Mouse (Mus musculus): Measurements from ENCODE around the gene Gna13.

Gna13 gene

DNA sequence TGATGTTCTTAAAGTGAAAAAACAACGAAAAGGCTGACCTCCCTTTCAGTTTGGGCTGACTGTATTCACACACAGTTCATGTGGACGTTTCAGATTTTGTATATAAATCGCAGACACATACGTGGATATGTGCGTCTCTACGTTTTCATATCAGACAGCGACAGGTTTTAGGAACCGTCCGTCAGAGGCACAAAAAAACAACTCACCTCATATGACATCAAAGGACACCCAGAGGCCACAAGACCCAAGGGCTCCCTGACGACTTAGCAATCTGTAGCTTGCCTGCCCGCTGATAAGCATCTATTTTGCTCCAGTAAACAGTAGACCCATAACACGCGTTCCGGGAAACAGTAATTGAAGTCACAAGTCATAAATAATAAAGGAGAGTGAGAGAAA lies 57.9 kb downstream of the Gna13 start:
- no peak for DNase-seq (ENCODE audit: extremely low spot score, low read depth, low spot score)

DNA sequence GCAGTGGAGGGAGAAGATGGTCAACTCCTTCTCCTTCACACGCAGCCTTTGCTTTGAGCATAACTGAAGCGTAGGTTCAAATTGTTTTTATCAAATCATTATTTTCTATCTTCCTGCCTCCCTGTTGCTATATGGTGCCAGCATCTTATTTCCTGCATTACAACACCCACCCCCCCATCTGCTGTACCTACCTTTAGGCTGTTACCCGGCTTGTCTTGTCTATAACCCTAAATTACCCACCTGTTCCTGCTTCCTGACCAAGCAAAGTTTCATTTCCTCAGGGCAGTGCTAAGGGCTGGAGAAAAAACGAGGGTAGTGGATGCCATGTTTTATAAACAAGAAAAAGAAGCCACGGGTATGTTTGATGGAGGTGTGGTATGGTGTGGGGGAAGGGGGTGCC lies 58.6 kb downstream of the Gna13 start:
- DNase-seq (ENCODE audit: extremely low spot score, low read depth, low spot score) = no peak

DNA sequence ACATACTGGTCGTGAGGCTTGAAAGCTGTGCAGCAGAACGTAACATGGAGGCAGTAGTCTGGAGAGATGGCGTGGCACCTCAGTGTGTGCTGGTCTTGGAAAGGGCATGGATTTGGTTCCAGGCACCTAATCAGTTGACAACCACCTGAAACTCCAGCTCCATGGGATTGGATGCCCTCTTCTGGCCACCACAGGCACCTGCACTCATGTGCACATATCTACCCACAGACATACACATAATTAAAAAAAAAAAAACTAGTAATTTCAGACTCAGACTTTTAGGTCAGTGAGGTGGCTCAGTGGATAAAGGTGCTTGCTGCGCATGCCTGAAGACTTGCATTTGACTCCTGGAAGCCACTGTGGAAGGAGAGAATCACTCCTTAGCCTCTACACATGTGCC lies 59.6 kb downstream of the Gna13 start:
- no peak for DNase-seq (ENCODE audit: extremely low spot score, low read depth, low spot score)

GRCm38 (mm10) chr11:109423294-109423693 lies 60.7 kb downstream of the Gna13 start:
- no peak for DNase-seq (ENCODE audit: extremely low spot score, low read depth, low spot score)

DNA sequence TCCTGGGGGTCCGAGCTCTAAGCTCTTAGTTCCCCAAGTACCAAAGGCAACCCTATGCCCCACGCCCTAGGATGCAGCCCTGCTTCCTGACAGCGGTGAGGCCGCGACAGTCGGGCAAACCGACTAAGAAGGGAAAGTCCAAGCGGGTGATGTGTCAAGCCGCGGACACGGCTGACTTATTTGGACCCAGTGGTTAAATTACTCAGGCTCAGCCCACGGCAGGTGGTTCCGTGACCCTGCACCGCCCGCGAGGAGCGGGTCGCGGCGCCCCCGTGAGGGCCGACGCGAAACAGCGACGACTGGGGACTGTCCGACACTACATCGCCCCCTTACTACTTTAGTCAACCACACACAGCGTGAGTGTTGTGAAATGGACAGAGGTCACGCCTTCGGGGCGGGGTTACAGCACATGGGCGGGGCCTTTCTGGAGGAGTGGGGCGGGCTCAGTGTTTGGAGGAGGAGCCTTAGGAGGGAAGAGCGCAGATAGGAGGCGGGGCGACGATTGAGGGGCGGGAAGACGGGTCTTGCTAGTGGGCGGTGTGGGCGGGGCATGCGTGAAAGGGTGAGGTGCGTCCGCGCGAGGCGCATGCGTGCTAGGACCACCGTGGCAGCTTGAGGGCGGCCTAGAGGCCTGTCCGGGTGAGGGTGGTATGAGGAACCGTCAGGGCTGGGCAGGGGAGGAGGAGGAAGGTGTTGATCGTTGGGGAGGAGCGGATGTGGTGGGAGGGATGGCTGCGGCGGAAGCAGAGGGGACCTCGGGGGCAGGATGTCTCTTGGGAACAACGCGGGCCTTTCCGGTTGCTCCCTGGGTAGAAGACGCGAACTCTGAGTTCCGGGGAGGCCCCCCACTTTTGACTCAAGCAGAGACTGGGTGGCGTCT lies 63.0 kb downstream of the Gna13 start, which contains the start of gene Amz2:
Amz2 (plus strand) TSS at position 555 of the 880 bp plus-strand sequence.
- DNase-seq (ENCODE audit: extremely low spot score, low read depth, low spot score) = peak; percentile 94

DNA sequence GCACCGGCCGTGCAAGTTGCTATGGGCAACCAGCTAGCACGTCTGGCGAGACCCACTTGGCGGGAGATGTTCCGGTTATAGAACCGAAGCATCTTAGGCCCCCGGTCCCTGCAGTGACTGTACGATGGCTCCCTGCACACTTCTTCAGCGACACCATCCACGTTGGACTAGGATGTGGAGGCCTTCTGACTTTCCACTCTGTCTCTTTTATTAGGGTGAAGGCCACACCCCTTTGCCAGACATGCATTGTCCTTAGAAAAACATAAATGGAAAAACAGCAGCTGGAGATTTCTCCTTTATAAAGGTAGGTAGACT lies 63.6 kb downstream of the Gna13 start:
- DNase-seq (ENCODE audit: extremely low spot score, low read depth, low spot score) = no peak

DNA sequence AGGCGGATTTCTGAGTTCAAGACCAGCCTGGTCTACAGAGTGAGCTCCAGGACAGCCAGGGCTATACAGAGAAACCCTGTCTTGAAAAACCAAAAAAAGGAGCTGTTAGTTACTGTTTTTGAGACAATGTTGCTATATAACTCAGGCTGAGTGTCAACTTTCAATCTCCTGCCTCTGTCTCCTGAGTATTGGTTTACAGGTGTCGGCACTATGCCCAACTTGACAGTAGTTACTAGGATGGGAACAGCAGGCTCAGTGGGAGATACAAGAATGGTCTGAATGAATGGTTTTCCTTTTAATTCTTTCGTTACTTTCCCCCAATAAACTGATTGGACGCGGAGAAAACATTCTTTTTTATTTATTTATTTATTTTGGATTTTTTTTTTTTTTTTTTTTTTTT lies 64.7 kb downstream of the Gna13 start:
- no peak for DNase-seq (ENCODE audit: extremely low spot score, low read depth, low spot score)

GRCm38 (mm10) chr11:109434233-109434798 lies 71.7 kb downstream of the Gna13 start:
- DNase-seq (ENCODE audit: extremely low spot score, low read depth, low spot score) = no peak

DNA sequence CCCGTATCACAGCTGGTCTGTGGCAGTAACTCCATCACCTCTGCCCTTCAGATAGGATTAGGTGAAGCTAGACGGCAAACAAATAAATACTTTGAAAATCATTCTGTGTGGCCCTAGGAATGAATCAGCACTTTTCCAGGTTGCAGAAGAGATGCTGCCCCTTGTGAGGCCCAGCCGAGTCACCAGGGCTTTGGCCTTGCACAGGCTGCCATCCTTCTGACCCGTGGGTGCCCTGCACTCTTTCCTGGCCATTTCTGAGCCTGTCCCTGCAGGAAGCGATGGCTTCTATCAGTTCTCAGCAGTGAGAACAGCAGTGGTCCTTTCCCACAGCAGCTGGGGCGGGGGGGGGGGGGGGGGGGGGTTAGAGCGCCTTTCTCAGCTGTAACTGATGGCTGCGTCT lies 74.3 kb downstream of the Gna13 start:
- DNase-seq (ENCODE audit: extremely low spot score, low read depth, low spot score) = no peak

DNA sequence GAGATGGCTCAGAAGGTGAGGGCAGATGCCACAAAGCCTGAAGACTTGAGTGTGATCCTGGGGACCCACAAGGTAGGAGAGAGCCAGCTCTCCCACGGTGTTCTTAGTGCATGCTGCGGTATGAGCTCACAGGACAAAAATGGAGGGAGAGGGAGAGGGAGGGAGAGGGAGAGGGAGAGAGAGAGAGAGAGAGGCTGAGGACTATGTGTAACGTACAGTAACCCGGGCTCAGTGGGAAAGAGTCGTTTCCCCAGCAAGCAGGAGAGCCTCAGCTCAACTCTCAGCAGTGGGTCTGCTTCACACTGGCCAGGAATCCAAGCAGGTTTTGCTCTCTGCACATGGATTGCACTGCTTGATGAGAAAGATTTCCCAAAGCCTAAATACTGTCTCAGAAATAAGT lies 76.6 kb downstream of the Gna13 start:
- DNase-seq (ENCODE audit: extremely low spot score, low read depth, low spot score) = no peak

DNA sequence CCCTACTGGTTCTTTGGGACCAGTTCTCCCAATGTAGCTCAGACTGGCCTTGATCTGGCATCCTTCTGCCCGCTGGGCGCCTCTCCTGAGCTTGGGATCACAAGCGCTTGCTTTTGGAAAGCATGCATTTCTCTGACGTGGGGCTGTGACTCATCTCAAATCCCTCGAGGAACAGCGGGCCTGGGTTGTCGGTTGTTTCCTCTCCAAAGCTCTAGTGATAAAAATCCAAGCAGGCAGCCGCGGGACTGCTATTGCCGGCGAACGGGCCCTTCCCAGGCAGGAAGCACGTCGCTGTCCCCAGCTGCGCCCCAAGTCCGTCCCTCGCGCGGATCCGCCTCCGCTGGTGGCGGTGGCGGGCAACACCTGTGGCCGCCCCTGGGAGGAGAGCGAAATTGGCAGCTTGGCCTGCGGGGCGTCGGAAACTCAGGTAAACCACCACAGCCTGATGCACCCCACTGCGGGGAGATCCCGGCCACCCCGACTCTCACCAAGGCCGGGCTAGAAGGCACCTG lies 77.3 kb downstream of the Gna13 start:
- DNase-seq (ENCODE audit: extremely low spot score, low read depth, low spot score) = no peak

- no peak for DNase-seq (ENCODE audit: extremely low spot score, low read depth, low spot score)
These were observed 78.0 kb downstream of the Gna13 start for GRCm38 (mm10) chr11:109440641-109441040.

DNA sequence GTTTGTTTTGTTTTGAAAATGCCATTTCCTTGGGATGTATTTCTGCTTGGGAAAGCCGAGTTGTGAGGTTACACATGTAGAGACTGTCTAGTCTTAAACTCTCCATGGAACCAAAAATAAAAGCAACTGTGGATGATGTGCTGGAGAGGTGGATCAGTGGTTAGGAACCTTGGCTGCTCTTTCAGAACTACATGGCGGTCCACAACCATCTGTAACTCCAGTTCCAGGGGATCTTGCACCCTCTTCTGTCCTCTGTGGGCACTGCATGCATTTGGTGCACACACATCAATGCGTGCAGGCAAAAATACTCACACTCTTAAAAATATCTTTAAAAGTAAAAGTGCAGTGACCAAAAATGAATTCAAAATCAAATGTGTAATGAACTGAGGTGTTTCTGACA lies 78.5 kb downstream of the Gna13 start:
- DNase-seq (ENCODE audit: extremely low spot score, low read depth, low spot score) = no peak

DNA sequence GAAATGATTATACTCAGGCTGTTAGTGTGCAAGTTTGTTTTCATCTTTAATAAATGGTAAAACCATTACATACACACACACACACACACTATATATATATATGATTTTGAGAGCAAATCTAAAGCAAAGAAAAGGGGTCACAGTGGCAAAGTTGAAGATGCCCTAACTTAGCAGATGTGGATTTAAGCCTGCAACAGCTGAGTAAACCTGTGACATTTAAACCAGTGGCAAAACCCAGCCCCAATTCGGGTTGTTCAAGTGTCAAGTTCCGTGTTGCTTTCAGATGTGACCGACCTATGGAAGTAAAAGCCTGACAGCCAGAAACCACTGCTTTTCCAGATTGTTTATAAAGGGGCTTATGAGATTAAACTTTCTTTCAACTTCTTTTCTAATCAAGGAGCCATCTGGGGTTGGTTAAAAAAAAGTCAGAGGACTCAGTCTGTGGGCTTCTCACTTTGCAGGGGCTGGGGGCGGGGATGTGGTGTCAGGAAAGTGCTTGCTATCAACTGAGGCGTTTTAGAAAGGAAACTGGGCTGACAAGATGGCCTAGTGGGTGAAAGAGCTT lies 79.6 kb downstream of the Gna13 start:
- no peak for DNase-seq (ENCODE audit: extremely low spot score, low read depth, low spot score)

DNA sequence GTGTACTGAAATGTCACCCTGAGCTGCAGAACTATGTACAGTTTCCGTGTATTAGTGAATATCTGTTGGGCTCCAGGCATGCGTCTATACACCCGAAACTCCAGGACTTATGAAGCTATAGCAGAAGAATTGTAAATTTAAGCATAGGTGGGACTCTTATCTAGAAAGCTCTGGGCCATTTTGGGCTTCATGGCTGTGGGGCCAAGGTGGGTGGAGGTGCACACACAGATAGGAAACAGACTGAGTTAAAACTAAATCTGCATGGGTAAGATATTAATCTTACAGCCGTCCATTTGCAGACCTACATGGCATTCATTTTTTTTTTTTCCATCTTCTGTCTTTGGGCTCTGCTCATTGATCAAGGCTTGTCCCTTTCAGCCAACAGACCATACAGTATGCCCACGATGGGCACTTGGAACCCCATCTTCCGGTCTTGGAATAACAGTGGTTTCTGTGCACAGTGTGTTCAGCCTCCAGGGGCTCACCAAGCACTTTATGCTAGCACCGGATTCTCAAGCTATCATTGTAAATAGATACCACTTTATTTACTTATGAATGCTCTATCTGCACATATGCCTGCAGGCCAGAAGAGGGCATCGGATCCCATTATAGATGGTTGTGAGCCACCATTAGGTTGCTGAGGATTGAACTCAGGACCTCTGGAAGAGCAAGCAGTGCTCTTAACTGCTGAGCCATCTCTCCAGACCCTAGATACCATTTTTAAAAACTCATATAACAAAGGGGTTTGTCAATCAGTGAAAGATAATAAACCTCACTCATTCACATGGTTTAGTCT lies 81.0 kb downstream of the Gna13 start:
- no peak for DNase-seq (ENCODE audit: extremely low spot score, low read depth, low spot score)

- no peak for DNase-seq (ENCODE audit: extremely low spot score, low read depth, low spot score)
These were observed 82.0 kb downstream of the Gna13 start for GRCm38 (mm10) chr11:109444600-109444999.

DNA sequence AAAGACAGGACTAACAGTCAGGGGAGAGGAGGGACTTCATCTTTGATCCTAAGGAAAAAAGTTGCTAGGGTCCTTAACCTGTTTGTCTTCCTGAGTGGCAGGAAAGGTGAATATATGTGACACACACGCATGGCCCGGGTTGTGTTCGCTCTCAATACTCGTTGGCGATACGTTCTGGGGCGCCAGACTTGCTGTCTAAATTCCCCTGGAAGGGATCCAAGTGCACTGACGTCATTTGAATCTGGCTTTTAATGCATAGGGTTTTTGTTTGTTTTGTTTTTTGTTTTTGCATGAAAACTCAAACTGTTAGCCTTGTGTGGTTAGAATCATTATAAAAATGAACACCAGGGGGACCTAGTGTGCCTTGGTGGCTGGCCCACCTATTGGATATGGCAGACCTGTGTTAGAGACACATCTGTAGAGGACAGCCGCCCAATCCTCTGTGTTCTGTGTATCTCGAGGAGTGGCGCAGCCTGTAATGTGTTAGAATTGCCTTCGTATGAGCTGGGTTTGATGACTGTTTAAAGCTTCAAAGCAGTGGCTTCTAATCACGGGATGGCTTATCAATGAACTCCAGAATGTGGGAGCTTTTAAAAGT lies 82.9 kb downstream of the Gna13 start:
- DNase-seq (ENCODE audit: extremely low spot score, low read depth, low spot score) = no peak
